Mouse (Mus musculus) megakaryocyte-erythroid progenitor cell, adult 5-6 weeks (primary cell): Measurements from ENCODE around the gene Slc15a4. TPM values are rescaled to one million over a fixed set of nuclear protein-coding genes. Genes with fewer than 3 reads are reported as not detected.

Experiments used
- ATAC-seq: replicated peaks from 2 replicates; pipeline ENCODE4 v1.8.0; 2016; ENCODE audit warnings: mild to moderate bottlenecking, inconsistent platforms; ENCODE audit not compliant: severe bottlenecking, poor library complexity, low FRiP score, low TSS enrichment
- total RNA-seq, 2 experiments: library from RNA; stranded (forward) in 1 of 2; stranded (reverse) in 1 of 2; fragments of 200-1000, 215-1000 nt in 1 of 2; fragments of >200 nt in 1 of 2; fragmentation: Nextera tagmentation in 1 of 2; gene quantifications; 2 replicates each; pipeline ENCODE4 v1.2.3; 2014 to 2017

The Slc15a4 gene
- total RNA-seq, 2 experiments from 2014 or later = 12.9 to 18.2 TPM

DNA sequence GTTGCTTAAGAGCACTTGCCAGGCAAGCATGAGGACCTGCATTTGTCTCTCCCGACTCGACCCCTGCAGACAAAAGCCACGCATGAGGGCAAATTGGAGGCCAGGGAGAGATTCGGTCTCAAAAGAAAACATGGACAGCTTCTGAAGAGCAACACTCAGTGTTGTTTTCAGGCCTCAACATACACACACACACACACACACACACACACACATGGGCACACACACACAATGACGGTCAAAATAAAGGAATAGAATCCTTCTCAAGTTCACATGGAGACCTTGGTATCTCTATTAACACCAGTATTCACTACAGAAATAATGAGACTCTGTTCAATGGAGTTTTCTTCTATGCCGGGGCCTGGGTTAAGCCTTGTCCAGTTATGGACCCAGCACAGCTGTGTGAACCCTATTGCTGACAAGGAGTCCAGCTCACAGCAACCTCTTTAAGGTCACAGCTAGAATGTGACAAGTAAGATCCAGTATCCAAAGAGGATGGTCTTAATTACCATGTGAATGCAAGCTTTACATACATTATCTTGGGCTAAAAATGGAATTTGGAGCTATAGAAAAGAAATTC is 65.4 kb downstream of the Slc15a4 start:
- ATAC-seq = no peak

DNA sequence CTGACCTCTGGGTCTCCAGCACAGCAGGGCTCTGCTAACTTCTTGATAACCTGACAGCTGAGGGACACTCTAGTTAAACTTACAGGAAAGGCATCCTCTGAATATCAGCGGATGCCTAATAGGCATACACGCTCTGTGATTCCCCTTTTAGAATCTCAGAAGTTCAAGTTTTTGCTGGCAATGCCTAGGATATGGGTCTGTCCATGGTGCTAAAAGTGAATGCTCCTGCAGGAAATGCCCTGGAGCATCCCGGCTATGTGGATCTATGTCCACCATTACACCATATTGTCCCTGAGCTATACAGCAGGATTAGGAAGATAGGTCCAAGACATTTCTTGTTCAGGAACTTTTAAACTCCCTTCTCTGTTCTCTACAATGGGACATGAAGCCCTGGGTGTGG is 71.6 kb downstream of the Slc15a4 start:
- no peak for ATAC-seq

DNA sequence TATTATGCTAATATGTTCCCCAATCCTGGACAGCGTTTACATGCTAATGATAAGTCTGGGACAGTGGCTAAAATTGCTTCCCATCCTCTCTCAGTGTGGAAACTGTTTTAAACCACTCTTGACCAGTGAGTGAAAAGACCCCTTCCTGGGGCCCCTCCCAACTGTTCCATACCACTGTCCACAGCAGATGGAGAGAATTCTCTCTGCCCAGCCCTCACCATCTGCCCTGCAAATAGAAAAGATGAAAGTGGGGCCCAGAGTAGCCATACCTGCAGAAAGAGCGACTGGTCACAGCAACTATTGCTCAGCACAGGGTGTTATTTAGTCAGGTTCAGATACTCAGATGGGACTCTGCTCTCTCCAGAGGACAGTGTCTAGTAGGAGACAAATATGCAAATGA is 84.6 kb downstream of the Slc15a4 start:
- ATAC-seq = no peak

DNA sequence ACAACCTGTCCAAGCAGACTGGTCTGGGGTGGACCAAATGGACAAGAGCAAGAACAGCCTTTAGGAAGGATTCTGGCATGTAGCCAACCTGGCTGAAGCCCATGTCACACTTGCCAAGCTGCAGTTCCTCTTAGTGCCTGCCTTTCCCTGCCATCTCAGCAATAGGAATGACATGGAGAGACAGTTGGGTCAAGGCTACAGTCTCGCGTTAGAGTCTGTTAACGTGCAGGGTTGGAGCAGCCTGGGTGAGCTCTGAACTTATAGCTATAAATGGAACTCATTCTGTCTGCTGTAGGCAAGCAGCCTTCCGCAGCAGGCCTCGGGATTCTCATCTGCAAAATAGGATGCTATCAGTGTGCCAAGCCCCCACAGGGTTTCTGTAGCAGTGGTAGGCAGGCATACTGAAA is 86.1 kb downstream of the Slc15a4 start:
- no peak for ATAC-seq

Other genes with a start within 250 kb of the Slc15a4 start
- gene Glt1d1, start 635 bp downstream of the Slc15a4 start, total RNA-seq (2014; fragmentation: Nextera tagmentation) = not detected in 2 replicates
- gene Glt1d1, start 635 bp downstream of the Slc15a4 start, total RNA-seq (2017) = not detected in 2 replicates